Mouse (Mus musculus) ES-E14 (cell line): ENCODE measurements at regions not wholly inside any gene's neighbourhood (a gene's known extent, or its start where the extent isn't known, plus 50 kb on each side); places are given as distances from the start of the nearest gene placed in this dataset.

ENCODE experiments used
- CHD2 ChIP-seq: IDR thresholded peaks from 2 replicates; pipeline ENCODE4 v1.6.1; 2014; ENCODE audit warnings: mild to moderate bottlenecking, low read depth, low read length, inconsistent platforms
- MAFK ChIP-seq: IDR thresholded peaks from 2 replicates; pipeline ENCODE4 v1.6.1; 2014; ENCODE audit warnings: mild to moderate bottlenecking, low read depth, low read length, inconsistent platforms; ENCODE audit not compliant: insufficient read depth
- ZC3H11A ChIP-seq: IDR thresholded peaks from 2 replicates; pipeline ENCODE4 v1.6.1; 2012; ENCODE audit warnings: low read depth, mild to moderate bottlenecking, inconsistent platforms, low read length, borderline replicate concordance

GRCm38 (mm10) chr9:25870260-25870659, 388.9 kb downstream of the Eepd1 start:
- TF ChIP-seq ZC3H11A (no peak), CHD2 (no peak), MAFK (no peak)
